Mouse (Mus musculus): ENCODE measurements around the gene Dhfr. TPM values are rescaled to one million over a fixed set of nuclear protein-coding genes. Genes with fewer than 3 reads are reported as not detected.

The Dhfr gene
- polyA plus RNA-seq, 1 experiment from 2014 or later = 12.1 TPM

DNA sequence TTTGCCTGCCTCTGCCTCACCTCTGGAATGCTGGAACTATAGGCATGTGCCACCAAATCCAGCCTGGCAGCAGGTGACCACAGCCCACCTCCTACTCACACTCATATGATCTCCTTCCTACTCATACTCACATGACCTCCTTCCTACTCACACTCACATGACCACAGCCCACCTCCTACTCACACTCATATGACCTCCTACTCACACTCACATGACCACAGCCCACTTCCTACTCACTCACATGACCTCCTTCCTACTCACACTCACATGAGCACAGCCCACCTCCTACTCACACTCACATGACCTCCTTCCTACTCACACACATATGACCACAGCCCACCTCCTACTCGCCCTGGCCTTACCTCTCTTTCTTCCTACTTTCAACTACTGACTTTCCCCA lies 17.7 kb upstream of the Dhfr start:
- Histone ChIP-seq H3K4me1 (ENCODE audit: control insufficient read depth, insufficient read depth, low read length) (no peaks in the 10 kb centered on the region), H3K9ac (ENCODE audit: low read depth, low read length) (no peak overlapping the region), H3K27me3 (replicated peaks; ENCODE audit: control insufficient read depth, insufficient read depth, low read length) (no peaks in the 10 kb centered on the region), H3K36me3 (ENCODE audit: control insufficient read depth, insufficient read depth, low read length) (peaks cover 19% of the 10 kb centered on the region; the same call in 1 of the 2 replicates), H3K4me2 (ENCODE audit: low read depth, low read length) (no peak overlapping the region), H3K9me3 (ENCODE audit: control insufficient read depth, low read length) (no peaks in the 10 kb centered on the region), H3K27ac (replicated peaks; ENCODE audit: low read depth, low read length) (no peak overlapping the region), H3K4me3 (ENCODE audit: low read depth, low read length) (no peak overlapping the region)
- WGBS = 100% methylated on average over 1 of the region's 1 CpGs
- DNase-seq (ENCODE audit: low spot score) (no peak), ATAC-seq (ENCODE audit: low read depth) (no peak)

GRCm38 (mm10) chr13:92337773-92338462 lies 16.6 kb upstream of the Dhfr start:
- H3K4me1 ChIP-seq (ENCODE audit: control insufficient read depth, insufficient read depth, low read length) = no peaks in the 10 kb centered on the region
- no peak for DNase-seq (ENCODE audit: low spot score)
- no peak overlapping the region for H3K9ac ChIP-seq (ENCODE audit: low read depth, low read length)
- H3K4me3 ChIP-seq (ENCODE audit: low read depth, low read length) = no peak overlapping the region
- H3K27ac ChIP-seq (replicated peaks; ENCODE audit: low read depth, low read length) = no peak overlapping the region
- no peaks in the 10 kb centered on the region for H3K9me3 ChIP-seq (ENCODE audit: control insufficient read depth, low read length)
- no peak for ATAC-seq (ENCODE audit: low read depth)
- 81% methylated on average over 6 of the region's 6 CpGs for WGBS
- no peak overlapping the region for H3K4me2 ChIP-seq (ENCODE audit: low read depth, low read length)
- peaks cover 25% of the 10 kb centered on the region; the same call in 1 of the 2 replicates for H3K36me3 ChIP-seq (ENCODE audit: control insufficient read depth, insufficient read depth, low read length)
- no peaks in the 10 kb centered on the region for H3K27me3 ChIP-seq (replicated peaks; ENCODE audit: control insufficient read depth, insufficient read depth, low read length)

- ATAC-seq (ENCODE audit: low read depth) (no peak), DNase-seq (ENCODE audit: low spot score) (no peak)
- H3K4me3 ChIP-seq (ENCODE audit: low read depth, low read length) = no peak overlapping the region
- no peaks in the 10 kb centered on the region for H3K27me3 ChIP-seq (replicated peaks; ENCODE audit: control insufficient read depth, insufficient read depth, low read length)
- H3K4me1 ChIP-seq (ENCODE audit: control insufficient read depth, insufficient read depth, low read length) = no peaks in the 10 kb centered on the region
- no peak overlapping the region for H3K27ac ChIP-seq (replicated peaks; ENCODE audit: low read depth, low read length)
- 93% methylated on average over 3 of the region's 3 CpGs for WGBS
- no peak overlapping the region for H3K9ac ChIP-seq (ENCODE audit: low read depth, low read length)
- no peak overlapping the region for H3K4me2 ChIP-seq (ENCODE audit: low read depth, low read length)
- H3K36me3 ChIP-seq (ENCODE audit: control insufficient read depth, insufficient read depth, low read length) = peaks cover 41% of the 10 kb centered on the region
- H3K9me3 ChIP-seq (ENCODE audit: control insufficient read depth, low read length) = no peaks in the 10 kb centered on the region
Measured at GRCm38 (mm10) chr13:92339787-92340186, 14.7 kb upstream of the Dhfr start.

DNA sequence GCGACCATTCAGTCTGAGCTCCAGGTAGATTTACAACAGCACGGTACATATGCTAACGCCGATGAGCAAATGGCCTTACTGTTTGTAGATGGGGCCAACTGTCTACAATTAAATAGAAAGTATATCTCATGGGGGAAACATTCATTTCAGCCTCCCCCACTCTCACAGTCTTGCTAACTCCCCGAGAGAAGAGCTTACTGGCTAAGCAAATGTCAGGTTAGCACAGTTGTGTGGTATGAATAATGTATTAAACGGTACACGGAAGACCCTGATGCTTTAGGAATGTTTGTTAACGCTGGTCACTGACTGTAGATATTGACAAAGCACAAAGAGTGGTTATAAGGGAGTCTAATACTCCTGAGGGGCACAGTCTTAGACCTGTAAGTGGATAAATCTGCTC lies 10.5 kb upstream of the Dhfr start:
- Histone ChIP-seq H3K4me3 (ENCODE audit: low read depth, low read length) (no peak overlapping the region), H3K27me3 (replicated peaks; ENCODE audit: control insufficient read depth, insufficient read depth, low read length) (no peaks in the 10 kb centered on the region), H3K4me1 (ENCODE audit: control insufficient read depth, insufficient read depth, low read length) (no peaks in the 10 kb centered on the region), H3K9me3 (ENCODE audit: control insufficient read depth, low read length) (no peaks in the 10 kb centered on the region), H3K4me2 (ENCODE audit: low read depth, low read length) (no peak overlapping the region), H3K27ac (replicated peaks; ENCODE audit: low read depth, low read length) (no peak overlapping the region), H3K9ac (ENCODE audit: low read depth, low read length) (no peak overlapping the region), H3K36me3 (ENCODE audit: control insufficient read depth, insufficient read depth, low read length) (peaks cover 58% of the 10 kb centered on the region)
- no peak for ATAC-seq (ENCODE audit: low read depth)
- no peak for DNase-seq (ENCODE audit: low spot score)
- 93% methylated on average over 8 of the region's 8 CpGs for WGBS

GRCm38 (mm10) chr13:92346338-92346737 lies 8.2 kb upstream of the Dhfr start:
- Histone ChIP-seq H3K4me3 (ENCODE audit: low read depth, low read length) (no peak overlapping the region), H3K4me1 (ENCODE audit: control insufficient read depth, insufficient read depth, low read length) (no peaks in the 10 kb centered on the region), H3K9ac (ENCODE audit: low read depth, low read length) (no peak overlapping the region), H3K27me3 (replicated peaks; ENCODE audit: control insufficient read depth, insufficient read depth, low read length) (no peaks in the 10 kb centered on the region), H3K4me2 (ENCODE audit: low read depth, low read length) (no peak overlapping the region), H3K9me3 (ENCODE audit: control insufficient read depth, low read length) (no peaks in the 10 kb centered on the region), H3K27ac (replicated peaks; ENCODE audit: low read depth, low read length) (no peak overlapping the region), H3K36me3 (ENCODE audit: control insufficient read depth, insufficient read depth, low read length) (peaks cover 56% of the 10 kb centered on the region)
- no peak for ATAC-seq (ENCODE audit: low read depth)
- 86% methylated on average over 5 of the region's 5 CpGs for WGBS
- DNase-seq (ENCODE audit: low spot score) = no peak

DNA sequence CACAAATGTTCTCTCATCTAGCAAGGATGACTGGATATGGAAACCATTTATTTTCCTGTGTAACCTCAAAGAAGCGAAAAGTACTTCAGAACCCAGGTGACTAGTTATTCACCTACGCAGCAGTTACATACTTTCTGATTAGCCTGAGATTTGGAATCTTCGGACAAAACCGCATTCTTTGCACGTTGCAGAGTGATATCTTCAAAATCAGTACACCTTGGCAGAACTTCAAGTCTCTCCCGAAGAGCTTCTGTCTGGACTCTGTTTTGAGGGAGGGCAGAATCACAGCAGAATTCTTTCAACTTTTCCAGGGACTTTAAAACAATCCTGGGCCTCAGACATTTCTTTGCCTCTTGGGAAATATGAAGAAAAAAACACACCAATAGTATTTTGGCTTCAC lies 3.4 kb upstream of the Dhfr start:
- no peak for ATAC-seq (ENCODE audit: low read depth)
- Histone ChIP-seq H3K36me3 (ENCODE audit: control insufficient read depth, insufficient read depth, low read length) (peaks cover 24% of the 10 kb centered on the region), H3K9ac (ENCODE audit: low read depth, low read length) (no peak overlapping the region), H3K4me2 (ENCODE audit: low read depth, low read length) (no peak overlapping the region), H3K27me3 (replicated peaks; ENCODE audit: control insufficient read depth, insufficient read depth, low read length) (no peaks in the 10 kb centered on the region), H3K4me1 (ENCODE audit: control insufficient read depth, insufficient read depth, low read length) (peaks cover 10% of the 10 kb centered on the region), H3K9me3 (ENCODE audit: control insufficient read depth, low read length) (no peaks in the 10 kb centered on the region), H3K4me3 (ENCODE audit: low read depth, low read length) (no peak overlapping the region), H3K27ac (replicated peaks; ENCODE audit: low read depth, low read length) (no peak overlapping the region)
- 87% methylated on average over 6 of the region's 6 CpGs for WGBS
- no peak for DNase-seq (ENCODE audit: low spot score)

- 11% methylated on average over 4 of the region's 4 CpGs for WGBS
- ATAC-seq (ENCODE audit: low read depth) (no peak), DNase-seq (ENCODE audit: low spot score) (peak; percentile 39)
- H3K4me1 ChIP-seq (ENCODE audit: control insufficient read depth, insufficient read depth, low read length) = peaks cover 12% of the 10 kb centered on the region
- H3K36me3 ChIP-seq (ENCODE audit: control insufficient read depth, insufficient read depth, low read length) = peaks cover 9% of the 10 kb centered on the region; the same call in 1 of the 2 replicates
- H3K4me2 ChIP-seq (ENCODE audit: low read depth, low read length) = peak overlapping the region; percentile 94
- no peaks in the 10 kb centered on the region for H3K27me3 ChIP-seq (replicated peaks; ENCODE audit: control insufficient read depth, insufficient read depth, low read length)
- no peaks in the 10 kb centered on the region for H3K9me3 ChIP-seq (ENCODE audit: control insufficient read depth, low read length)
- H3K27ac ChIP-seq (replicated peaks; ENCODE audit: low read depth, low read length) = peak overlapping the region; percentile 80
- H3K9ac ChIP-seq (ENCODE audit: low read depth, low read length) = peak overlapping the region; percentile 73
- peak overlapping the region; percentile 80 for H3K4me3 ChIP-seq (ENCODE audit: low read depth, low read length)
Measured at GRCm38 (mm10) chr13:92353956-92354355, 570 bp upstream of the Dhfr start.

GRCm38 (mm10) chr13:92355272-92355643 lies 732 bp downstream of the Dhfr start:
- peak; percentile 9 for DNase-seq (ENCODE audit: low spot score)
- Histone ChIP-seq H3K9me3 (ENCODE audit: control insufficient read depth, low read length) (no peaks in the 10 kb centered on the region), H3K27ac (replicated peaks; ENCODE audit: low read depth, low read length) (no peak overlapping the region; the same call in 1 of the 2 replicates), H3K4me2 (ENCODE audit: low read depth, low read length) (peak overlapping the region; percentile 94), H3K27me3 (replicated peaks; ENCODE audit: control insufficient read depth, insufficient read depth, low read length) (no peaks in the 10 kb centered on the region), H3K9ac (ENCODE audit: low read depth, low read length) (peak overlapping the region; percentile 71), H3K36me3 (ENCODE audit: control insufficient read depth, insufficient read depth, low read length) (peaks cover 18% of the 10 kb centered on the region; the same call in 1 of the 2 replicates), H3K4me3 (ENCODE audit: low read depth, low read length) (peak overlapping the region; percentile 80), H3K4me1 (ENCODE audit: control insufficient read depth, insufficient read depth, low read length) (peaks cover 12% of the 10 kb centered on the region)
- WGBS = under 1% methylated on average over 12 of the region's 24 CpGs
- no peak; the same call in 1 of the 2 replicates for ATAC-seq (ENCODE audit: low read depth)

- no peak overlapping the region for H3K27ac ChIP-seq (replicated peaks; ENCODE audit: low read depth, low read length)
- no peaks in the 10 kb centered on the region for H3K9me3 ChIP-seq (ENCODE audit: control insufficient read depth, low read length)
- H3K4me2 ChIP-seq (ENCODE audit: low read depth, low read length) = peak overlapping the region; percentile 94
- no peak for DNase-seq (ENCODE audit: low spot score)
- peak overlapping the region; percentile 80 for H3K4me3 ChIP-seq (ENCODE audit: low read depth, low read length)
- H3K4me1 ChIP-seq (ENCODE audit: control insufficient read depth, insufficient read depth, low read length) = peaks cover 12% of the 10 kb centered on the region
- H3K36me3 ChIP-seq (ENCODE audit: control insufficient read depth, insufficient read depth, low read length) = peaks cover 18% of the 10 kb centered on the region; the same call in 1 of the 2 replicates
- no peaks in the 10 kb centered on the region for H3K27me3 ChIP-seq (replicated peaks; ENCODE audit: control insufficient read depth, insufficient read depth, low read length)
- no peak for ATAC-seq (ENCODE audit: low read depth)
- WGBS = 77% methylated on average over 7 of the region's 7 CpGs
- 0 out of 2 replicates have a peak overlapping the region, but pooled peaks have one; percentile 14 for H3K9ac ChIP-seq (ENCODE audit: low read depth, low read length)
Measured at GRCm38 (mm10) chr13:92356376-92356775, 1.9 kb downstream of the Dhfr start.
